Mouse (Mus musculus) heart, adult 11 months (tissue): ENCODE results near the gene Gm20388.

Source experiments
- DNase-seq: peaks from one replicate; pipeline ENCODE4 v3.0.0; 2022

Gene Gm20388

GRCm38 (mm10) chr8:121104049-121104818, 1193.6 kb downstream of the Gm20388 start:
- peak; percentile 97 for DNase-seq

DNA sequence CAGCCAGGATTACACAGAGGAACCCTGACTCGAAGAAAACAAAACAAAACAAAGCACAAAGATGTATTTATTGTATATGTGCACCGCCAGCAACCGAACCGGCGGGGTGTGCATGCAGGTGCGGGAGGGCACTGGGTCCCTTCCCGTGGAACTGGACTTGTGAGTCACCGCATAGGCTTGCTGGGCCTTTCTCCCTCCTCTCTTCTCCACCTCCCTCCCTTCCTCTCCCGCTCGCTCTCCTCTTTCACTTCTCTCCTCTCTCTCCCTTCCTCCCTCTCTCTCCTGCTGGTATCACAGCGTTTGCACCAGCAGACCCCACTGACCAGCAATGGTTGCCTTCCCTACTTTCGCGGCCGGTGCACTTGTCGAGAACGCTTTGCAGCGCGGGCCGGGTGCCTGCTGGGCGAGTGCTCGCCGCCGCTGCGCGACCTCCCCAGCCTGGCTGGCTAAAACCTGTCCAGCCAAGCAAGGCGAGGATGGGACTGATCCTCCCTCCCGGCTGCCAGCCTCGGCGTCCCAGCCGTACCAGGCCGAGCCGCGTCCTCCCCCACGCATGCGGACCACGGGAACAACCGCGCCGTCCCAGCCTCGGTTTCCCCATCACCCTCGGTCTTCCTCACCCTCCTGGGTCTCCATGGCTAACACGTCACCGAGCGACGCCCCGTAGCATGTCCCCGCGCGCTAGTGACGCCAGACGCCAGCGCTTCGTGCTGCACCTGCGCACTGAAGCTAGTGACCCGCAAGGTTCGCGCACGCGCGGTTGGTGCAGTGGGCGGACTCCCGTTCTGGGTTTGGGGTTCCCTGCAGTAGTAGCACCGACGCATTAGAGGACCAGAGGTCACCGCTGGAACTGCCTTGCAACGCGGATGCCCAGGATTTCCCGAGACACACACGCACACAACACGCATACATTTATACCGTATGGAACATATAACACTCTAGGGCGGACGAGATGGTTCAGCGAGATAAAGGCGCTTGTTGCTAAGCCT, 1197.3 kb downstream of the Gm20388 start, which contains the start of gene Mthfsd:
Gene Mthfsd (minus strand): TSS at position 725 of the 989 bp plus-strand sequence.
- DNase-seq = peak; percentile 100

DNA sequence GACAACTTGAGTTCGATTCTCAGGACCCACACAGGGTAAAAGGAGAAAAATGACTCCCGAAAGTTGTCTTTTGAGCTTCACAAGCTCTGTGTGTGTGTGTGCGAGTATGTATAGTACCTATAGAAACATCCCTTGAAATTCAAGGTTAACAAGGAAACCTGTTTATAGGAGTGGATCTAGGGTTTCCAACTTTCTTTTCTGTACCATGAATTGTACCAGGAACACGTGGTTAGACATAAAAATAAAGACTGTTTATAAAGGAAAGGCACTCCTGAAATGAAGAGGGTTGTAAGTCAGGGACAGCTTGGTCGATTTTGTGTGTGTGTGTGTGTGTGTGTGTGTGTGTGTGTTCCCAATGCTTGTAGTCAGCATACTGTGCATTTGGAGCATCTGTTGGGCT, 1198.0 kb downstream of the Gm20388 start:
- DNase-seq = no peak

DNA sequence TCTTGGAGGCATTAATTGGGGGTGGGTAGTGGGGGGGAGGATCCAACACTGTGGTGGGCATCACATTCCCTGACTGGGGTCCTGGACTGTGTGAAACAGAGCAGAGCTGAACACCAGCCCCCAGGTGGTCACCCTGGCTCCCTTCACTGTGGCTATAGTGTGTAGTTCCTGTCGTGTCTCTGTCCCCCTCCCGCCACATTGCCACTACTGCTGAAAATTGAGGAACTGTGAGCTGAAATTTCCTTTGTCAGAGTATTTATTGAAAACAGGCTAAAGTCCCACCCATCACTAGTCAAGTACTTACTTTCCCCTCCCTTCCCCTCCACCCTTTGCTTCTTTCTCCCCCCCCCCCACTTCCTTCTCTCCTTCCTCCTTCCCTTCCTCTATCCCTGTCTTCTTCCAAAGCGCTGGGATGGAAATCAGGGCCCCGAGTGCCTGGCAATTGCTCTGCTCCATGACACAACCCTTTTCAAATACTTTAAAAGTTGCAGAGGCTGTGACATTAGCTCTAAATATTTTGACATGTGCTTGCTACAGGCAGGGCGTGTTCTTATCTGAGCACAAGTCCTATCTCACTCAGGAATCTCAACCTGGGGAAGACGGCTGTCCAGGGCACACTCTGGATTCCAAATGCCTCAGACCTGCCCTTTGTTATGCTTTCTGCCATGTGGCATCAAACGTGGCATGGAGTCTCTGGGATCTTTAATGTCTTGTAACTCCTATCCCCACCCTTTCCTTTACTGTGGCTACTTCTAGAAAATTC, 1200.7 kb downstream of the Gm20388 start:
- DNase-seq = no peak

GRCm38 (mm10) chr8:121113261-121113660, 1202.6 kb downstream of the Gm20388 start:
- DNase-seq = peak; percentile 99

GRCm38 (mm10) chr8:121115136-121115535, 1204.5 kb downstream of the Gm20388 start:
- no peak for DNase-seq

- peak; percentile 99 for DNase-seq
Measured at GRCm38 (mm10) chr8:121115948-121116347, 1205.3 kb downstream of the Gm20388 start, which contains the start of gene Foxc2. Foxc2 (plus strand) TSS chr8:121116171.

- no peak for DNase-seq
Measured at GRCm38 (mm10) chr8:121116591-121117185, 1206.0 kb downstream of the Gm20388 start.

DNA sequence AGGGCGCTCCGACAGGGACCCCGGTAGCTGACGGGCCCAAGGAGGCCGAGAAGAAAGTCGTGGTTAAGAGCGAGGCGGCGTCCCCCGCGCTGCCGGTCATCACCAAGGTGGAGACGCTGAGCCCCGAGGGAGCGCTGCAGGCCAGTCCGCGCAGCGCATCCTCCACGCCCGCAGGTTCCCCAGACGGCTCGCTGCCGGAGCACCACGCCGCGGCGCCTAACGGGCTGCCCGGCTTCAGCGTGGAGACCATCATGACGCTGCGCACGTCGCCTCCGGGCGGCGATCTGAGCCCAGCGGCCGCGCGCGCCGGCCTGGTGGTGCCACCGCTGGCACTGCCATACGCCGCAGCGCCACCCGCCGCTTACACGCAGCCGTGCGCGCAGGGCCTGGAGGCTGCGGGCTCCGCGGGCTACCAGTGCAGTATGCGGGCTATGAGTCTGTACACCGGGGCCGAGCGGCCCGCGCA, 1206.6 kb downstream of the Gm20388 start:
- no peak for DNase-seq

DNA sequence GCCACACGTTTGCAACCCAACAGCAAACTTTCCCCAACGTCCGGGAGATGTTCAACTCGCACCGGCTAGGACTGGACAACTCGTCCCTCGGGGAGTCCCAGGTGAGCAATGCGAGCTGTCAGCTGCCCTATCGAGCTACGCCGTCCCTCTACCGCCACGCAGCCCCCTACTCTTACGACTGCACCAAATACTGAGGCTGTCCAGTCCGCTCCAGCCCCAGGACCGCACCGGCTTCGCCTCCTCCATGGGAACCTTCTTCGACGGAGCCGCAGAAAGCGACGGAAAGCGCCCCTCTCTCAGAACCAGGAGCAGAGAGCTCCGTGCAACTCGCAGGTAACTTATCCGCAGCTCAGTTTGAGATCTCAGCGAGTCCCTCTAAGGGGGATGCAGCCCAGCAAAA, 1207.3 kb downstream of the Gm20388 start:
- no peak for DNase-seq

DNA sequence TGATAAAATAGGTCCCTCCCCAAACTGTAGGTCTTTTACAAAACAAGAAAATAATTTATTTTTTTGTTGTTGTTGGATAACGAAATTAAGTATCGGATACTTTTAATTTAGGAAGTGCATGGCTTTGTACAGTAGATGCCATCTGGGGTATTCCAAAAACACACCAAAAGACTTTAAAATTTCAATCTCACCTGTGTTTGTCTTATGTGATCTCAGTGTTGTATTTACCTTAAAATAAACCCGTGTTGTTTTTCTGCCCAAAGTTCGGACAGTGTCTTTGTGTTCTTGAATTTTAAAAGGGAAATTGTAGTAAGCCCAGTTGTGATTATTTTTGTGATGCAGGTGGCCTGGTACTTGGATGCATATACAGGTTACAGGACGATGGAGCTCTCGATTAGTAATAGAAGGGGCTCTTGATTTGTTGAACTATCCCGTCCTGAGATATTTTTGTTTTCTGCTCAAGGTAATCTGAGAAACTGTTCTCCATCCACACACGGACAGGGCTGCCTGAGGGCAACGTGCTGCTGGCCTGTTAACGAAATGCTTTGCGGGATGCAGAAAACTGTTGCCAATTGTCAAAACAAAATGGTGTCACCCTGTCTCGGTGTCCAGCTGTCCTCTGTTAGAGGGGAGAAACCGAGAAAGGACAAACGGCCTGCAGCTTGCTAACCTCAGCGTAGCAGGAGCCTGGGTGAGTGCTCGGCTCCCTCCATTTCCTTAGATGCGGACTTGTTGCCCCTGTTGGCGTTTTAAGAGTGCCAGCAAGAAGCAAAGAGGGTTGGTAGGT, 1208.2 kb downstream of the Gm20388 start:
- no peak for DNase-seq

DNA sequence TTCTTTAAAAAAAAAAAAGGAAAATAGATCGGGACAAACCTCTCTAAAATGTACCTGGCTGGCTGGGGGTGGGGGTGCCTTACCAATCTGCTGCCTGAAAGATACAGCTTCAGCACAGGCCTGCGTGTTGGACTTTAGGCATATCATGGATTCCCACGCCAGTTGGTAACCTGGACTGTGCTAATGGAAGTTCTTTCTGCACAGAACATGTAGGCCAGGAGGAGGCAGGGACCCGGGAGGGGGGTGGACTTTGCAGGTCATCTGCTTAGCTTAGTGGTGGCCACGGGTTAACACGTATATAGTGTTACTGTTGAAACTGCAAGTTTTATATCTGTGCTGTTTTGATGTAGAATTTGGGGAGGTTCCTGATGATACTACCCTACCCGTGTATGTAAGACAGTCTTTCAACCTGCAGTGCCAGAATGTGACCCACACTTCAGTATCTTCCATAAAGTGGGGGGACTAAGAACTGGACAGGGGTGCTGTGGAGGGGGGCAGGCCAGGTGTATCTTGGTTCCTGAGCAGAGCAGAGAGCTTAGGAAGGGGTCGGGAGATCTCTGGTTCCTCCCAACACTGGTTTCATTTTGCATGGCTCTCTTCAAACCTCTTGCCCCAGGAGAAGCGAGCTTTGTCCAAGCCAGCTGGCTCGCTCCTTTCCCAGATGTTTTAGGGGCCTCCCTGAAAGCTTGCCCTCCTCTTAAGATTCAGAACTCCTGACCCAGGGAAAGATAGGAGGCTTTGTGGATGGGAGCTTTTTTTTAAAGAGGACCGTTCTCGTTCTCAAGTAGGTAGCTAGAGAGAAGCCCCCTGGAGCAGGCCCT, 1209.2 kb downstream of the Gm20388 start:
- DNase-seq = peak; percentile 94

DNA sequence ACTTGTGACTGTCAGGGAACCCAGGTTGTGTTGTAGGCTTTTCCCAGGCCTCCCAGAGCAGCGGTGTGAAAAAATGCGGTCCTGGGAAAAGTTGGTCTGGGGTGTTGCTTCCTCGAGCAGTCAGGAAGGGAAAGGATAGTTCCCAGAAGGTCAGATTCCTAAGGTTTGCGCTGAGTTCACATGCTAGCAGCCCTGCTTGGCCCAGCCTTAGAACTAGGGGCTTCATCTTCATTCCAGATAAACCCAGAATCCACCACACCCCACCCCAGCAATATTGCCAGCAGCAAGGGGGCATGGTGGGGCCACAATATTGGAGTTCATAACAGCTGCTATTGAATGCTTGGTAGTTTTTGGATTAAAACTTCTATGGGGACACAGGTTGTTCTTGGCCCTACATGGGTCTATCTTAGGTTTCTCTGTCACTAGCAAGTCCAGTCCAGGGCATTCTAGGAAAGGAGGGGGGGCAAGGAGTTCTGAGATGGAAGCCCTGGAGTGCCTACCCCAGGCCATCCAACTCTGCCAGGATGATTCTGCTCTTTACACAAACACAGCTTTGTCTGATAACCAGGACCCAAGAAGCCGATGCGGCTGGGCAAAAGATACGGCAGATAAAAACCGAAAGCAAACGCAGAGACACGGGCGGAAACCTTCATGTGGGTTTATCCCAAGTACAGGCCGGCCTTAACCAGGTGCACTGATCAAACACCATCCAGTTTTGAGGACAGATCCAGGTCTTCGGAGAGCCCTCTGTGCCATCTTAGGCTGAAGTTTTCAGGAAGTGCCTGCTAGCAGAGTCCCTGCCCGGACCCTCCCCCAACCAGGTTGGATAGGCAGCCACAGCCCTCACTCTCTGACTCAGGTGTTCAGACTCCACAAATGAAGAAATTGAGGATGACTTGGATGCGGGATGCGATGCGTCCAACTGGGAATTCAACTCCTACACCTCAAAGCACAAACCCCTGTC, 1210.1 kb downstream of the Gm20388 start:
- peak; percentile 68 for DNase-seq

- peak; percentile 89 for DNase-seq
Measured at GRCm38 (mm10) chr8:121121704-121122103, 1211.1 kb downstream of the Gm20388 start.

DNA sequence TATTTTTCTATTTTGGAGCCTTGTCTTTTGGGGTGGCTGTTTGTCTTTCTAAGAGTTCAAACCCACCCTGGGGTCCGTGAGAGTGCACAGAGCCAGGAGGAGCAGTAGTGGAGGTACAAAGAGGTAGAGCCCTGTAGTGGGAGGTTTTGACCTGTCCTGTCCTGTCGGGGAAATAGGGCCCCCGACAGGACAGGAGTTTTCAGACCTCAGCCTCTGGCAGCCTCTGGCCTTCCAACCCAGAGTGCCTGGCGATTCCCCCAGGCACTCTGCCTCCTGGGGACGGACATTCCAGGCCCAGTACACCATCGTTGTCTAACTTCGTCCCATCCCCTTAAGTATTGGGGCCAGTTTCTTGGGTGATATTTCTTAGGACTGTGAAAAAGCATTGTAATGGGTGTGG, 1211.7 kb downstream of the Gm20388 start:
- peak; percentile 73 for DNase-seq

DNA sequence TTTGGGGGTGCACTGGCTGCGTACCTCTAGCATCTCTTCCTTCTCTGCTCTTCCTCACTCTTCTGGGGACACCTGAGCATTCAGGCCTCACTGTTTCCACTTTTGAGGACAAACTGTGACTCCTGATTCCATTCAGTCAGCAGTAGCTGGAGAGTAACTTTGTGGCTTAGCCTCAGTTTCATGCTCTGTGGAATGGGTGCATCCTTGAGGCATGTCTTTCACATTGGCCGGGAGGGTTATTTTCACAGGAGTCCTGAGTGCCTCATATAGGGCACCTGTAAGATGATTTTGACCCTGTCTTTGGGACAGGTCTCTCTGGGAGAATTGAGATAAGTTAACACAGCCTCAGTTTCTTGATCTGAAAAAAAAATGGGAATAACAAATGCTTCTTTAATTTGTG, 1212.5 kb downstream of the Gm20388 start:
- peak; percentile 72 for DNase-seq

DNA sequence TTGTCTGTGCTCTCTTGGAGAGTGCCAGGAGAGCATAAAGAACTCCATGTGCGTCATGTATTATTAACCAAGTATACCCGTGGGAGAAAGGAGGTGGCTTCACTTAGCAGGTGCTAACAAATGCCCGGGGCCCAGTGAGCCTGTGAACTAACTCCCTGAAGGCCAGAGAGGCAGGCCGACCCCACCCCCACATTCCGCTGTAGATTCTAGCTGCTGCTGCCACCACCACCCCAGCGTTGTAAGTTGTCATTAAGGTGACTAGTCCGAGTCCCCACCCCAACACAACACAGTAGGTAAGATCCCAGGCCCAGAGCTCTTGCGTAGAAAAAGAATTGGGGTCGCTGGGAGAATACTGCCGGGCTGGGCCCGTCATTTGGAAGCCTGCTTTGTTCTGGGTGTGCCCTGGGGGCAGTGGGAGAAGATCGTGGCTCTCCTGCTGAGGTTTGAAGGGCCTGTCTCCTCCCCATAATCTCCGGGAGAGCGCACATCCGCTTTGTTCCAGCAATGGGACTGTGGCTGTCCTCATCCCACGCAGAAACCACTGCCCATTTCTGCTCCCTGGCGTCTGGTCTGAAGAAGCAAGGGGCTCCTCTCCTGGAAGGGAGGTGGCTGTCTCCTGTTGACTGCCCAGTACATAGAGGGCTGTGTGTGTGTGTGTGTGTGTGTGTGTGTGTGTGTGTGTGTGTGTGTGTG, 1214.1 kb downstream of the Gm20388 start:
- DNase-seq = peak; percentile 90

DNA sequence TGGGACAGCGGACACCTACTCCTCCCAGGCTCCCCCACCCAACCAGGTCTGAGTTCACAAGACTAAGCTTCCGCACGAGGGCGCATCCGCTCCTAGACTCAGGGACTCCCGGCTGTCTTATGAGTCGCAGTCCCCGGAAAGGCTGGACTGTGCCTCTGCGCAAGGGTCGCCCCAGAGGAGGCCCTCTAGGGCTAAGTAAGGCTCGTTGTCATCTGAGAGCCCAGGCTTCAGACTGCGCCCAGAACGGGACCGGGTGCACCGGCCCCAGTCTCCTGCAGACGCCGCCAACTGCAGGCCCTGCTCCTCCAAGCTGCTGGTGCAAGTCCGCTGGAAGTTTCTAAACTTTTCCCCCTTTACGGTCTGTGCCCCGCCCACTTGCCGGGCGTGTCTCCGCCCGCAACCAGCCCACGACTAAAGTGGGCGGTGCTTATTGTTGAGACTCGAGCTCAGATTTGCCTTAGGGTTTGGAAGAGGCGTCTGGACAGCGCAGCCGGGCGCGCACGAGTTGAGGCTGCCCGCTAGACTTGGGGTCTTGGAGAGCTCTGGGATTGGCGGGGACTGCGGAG, 1214.8 kb downstream of the Gm20388 start:
- DNase-seq = peak; percentile 99
